Mouse (Mus musculus) hindbrain, embryonic 11.5 days (tissue): ENCODE measurements around the gene Rex1bd. TPM values are rescaled to one million over a fixed set of nuclear protein-coding genes. Genes with fewer than 3 reads are reported as not detected.

Source experiments
- ATAC-seq: fragments of 200-750 bp; cut with Nextera tagmentation; 2 replicates; pipeline ENCODE4 v1.8.0; 2017; ENCODE audit warnings: mild to moderate bottlenecking, moderate TSS enrichment, moderate library complexity; ENCODE audit not compliant: low FRiP score
- DNase-seq: peaks from one replicate; pipeline ENCODE4 v3.0.0-alpha.2; 2015; ENCODE audit warnings: low spot score
- H3K27ac ChIP-seq: fragments of 300-500 bp; sonication (generic); 2 replicates; pipeline ENCODE4 v1.5.1; 2014; ENCODE audit warnings: mild to moderate bottlenecking, low read depth, low read length
- H3K27me3 ChIP-seq: fragments of 300-500 bp; sonication (generic); 2 replicates; pipeline ENCODE4 v1.6.1; 2014; ENCODE audit warnings: mild to moderate bottlenecking, low read length, moderate library complexity, mixed read lengths; ENCODE audit not compliant: control insufficient read depth, insufficient read depth
- H3K36me3 ChIP-seq: fragments of 300-500 bp; sonication (generic); 2 replicates; pipeline ENCODE4 v1.6.1; 2014; ENCODE audit warnings: mild to moderate bottlenecking, low read length, moderate library complexity, mixed read lengths; ENCODE audit not compliant: control insufficient read depth, insufficient read depth
- H3K4me1 ChIP-seq: fragments of 300-500 bp; sonication (generic); replicated peaks from 2 replicates; pipeline ENCODE4 v1.6.1; 2014; ENCODE audit warnings: low read length, mixed read lengths; ENCODE audit not compliant: control insufficient read depth, insufficient read depth
- H3K4me2 ChIP-seq: fragments of 300-500 bp; sonication (generic); replicated peaks from 2 replicates; pipeline ENCODE4 v1.6.1; 2014; ENCODE audit warnings: mild to moderate bottlenecking, low read depth, low read length
- H3K4me3 ChIP-seq: fragments of 300-500 bp; sonication (generic); 2 replicates; pipeline ENCODE4 v1.5.1; 2014; ENCODE audit warnings: low read depth, low read length
- H3K9ac ChIP-seq: fragments of 300-500 bp; sonication (generic); 2 replicates; pipeline ENCODE4 v1.6.1; 2014; ENCODE audit warnings: low read depth, low read length
- H3K9me3 ChIP-seq: fragments of 300-500 bp; sonication (generic); 2 replicates; pipeline ENCODE4 v1.6.1; 2016; ENCODE audit warnings: low read length; ENCODE audit not compliant: control insufficient read depth
- WGBS: fragments of 180-500 bp; shearing (Covaris S2); extraction: QIAGEN DNeasy Blood & Tissue Kit; methylation state at CpG from one replicate; pipeline ENCODE4 v1.1.7; 2014; 5-methylcytosine and 5-hydroxymethylcytosine counted together
- polyA plus RNA-seq: library from polyadenylated mRNA; unstranded; fragments of >200 nt; fragmentation: Nextera tagmentation; extraction: Ambion mirVana; gene quantifications from 2 replicates; pipeline ENCODE4 v1.2.1, GENCODE M21; 2014

The Rex1bd gene
- polyA plus RNA-seq, 1 experiment from 2014 or later = 136 TPM

- H3K4me2 ChIP-seq = no peak overlapping the region
- no peaks in the 10 kb centered on the region for H3K27me3 ChIP-seq
- no peaks in the 10 kb centered on the region for H3K9me3 ChIP-seq
- WGBS = 92% methylated on average over 5 of the region's 5 CpGs
- H3K27ac ChIP-seq = no peak overlapping the region
- H3K9ac ChIP-seq = no peak overlapping the region
- ATAC-seq = no peak
- DNase-seq = no peak
- H3K4me3 ChIP-seq = no peak overlapping the region
- no peaks in the 10 kb centered on the region for H3K4me1 ChIP-seq
- no peaks in the 10 kb centered on the region for H3K36me3 ChIP-seq
Observed at GRCm38 (mm10) chr8:70460199-70460598, 46.4 kb downstream of the Rex1bd start.

GRCm38 (mm10) chr8:70459636-70460035 lies 46.9 kb downstream of the Rex1bd start:
- WGBS = 95% methylated on average over 2 of the region's 2 CpGs

GRCm38 (mm10) chr8:70458462-70458861 lies 48.1 kb downstream of the Rex1bd start:
- ATAC-seq (no peak), DNase-seq (no peak)
- Histone ChIP-seq H3K4me1 (no peaks in the 10 kb centered on the region), H3K9me3 (no peaks in the 10 kb centered on the region), H3K36me3 (no peaks in the 10 kb centered on the region), H3K9ac (no peak overlapping the region), H3K4me3 (no peak overlapping the region), H3K27me3 (no peaks in the 10 kb centered on the region), H3K27ac (no peak overlapping the region), H3K4me2 (no peak overlapping the region)
- WGBS = 88% methylated on average over 3 of the region's 3 CpGs

More at GRCm38 (mm10) chr8:70459636-70460035, 46.9 kb downstream of the Rex1bd start:
- H3K9me3 ChIP-seq = no peaks in the 10 kb centered on the region
- no peak overlapping the region for H3K9ac ChIP-seq
- H3K27ac ChIP-seq = no peak overlapping the region
- H3K4me3 ChIP-seq = no peak overlapping the region
- no peaks in the 10 kb centered on the region for H3K4me1 ChIP-seq
- H3K36me3 ChIP-seq = no peaks in the 10 kb centered on the region
- ATAC-seq (no peak), DNase-seq (no peak)
- no peaks in the 10 kb centered on the region for H3K27me3 ChIP-seq
- no peak overlapping the region for H3K4me2 ChIP-seq

- ATAC-seq = no peak
- H3K4me1 ChIP-seq = no peaks in the 10 kb centered on the region
- H3K27ac ChIP-seq = no peak overlapping the region
- no peaks in the 10 kb centered on the region for H3K27me3 ChIP-seq
- no peak overlapping the region for H3K4me2 ChIP-seq
- H3K4me3 ChIP-seq = no peak overlapping the region
- no peak overlapping the region for H3K9ac ChIP-seq
- H3K9me3 ChIP-seq = no peaks in the 10 kb centered on the region
- DNase-seq = no peak
- WGBS = 91% methylated on average over 6 of the region's 6 CpGs
- H3K36me3 ChIP-seq = no peaks in the 10 kb centered on the region
Observed at GRCm38 (mm10) chr8:70457882-70458281, 48.7 kb downstream of the Rex1bd start.

GRCm38 (mm10) chr8:70456996-70457395 lies 49.6 kb downstream of the Rex1bd start:
- peaks cover 3% of the 10 kb centered on the region; the same call in 1 of the 2 replicates for H3K27me3 ChIP-seq
- no peaks in the 10 kb centered on the region for H3K4me1 ChIP-seq
- H3K4me3 ChIP-seq = no peak overlapping the region
- 96% methylated on average over 1 of the region's 1 CpGs for WGBS
- H3K4me2 ChIP-seq = no peak overlapping the region
- DNase-seq (no peak), ATAC-seq (no peak)
- H3K36me3 ChIP-seq = no peaks in the 10 kb centered on the region
- no peaks in the 10 kb centered on the region for H3K9me3 ChIP-seq
- H3K9ac ChIP-seq = no peak overlapping the region
- H3K27ac ChIP-seq = no peak overlapping the region

Other genes starting within 250 kb of the Rex1bd start
- 50.4 and 51.6 TPM in 2 replicates for gene Homer3, start 223.9 kb downstream of the Rex1bd start, polyA plus RNA-seq
- gene Ddx49, start 204.3 kb downstream of the Rex1bd start, polyA plus RNA-seq = 43.3 and 50.1 TPM in 2 replicates
- 268 and 278 TPM in 2 replicates for gene Cope, start 204.2 kb downstream of the Rex1bd start, polyA plus RNA-seq
- gene Cers1, start 191.0 kb downstream of the Rex1bd start, polyA plus RNA-seq = 5.7 and 6.2 TPM in 2 replicates
- 1.3 TPM in 2 replicates for gene Gdf1, start 176.9 kb downstream of the Rex1bd start, polyA plus RNA-seq
- 21.4 TPM in 2 replicates for gene Upf1, start 153.5 kb downstream of the Rex1bd start, polyA plus RNA-seq
- 0.08 and 0.11 TPM in 2 replicates for gene Comp, start 133.2 kb downstream of the Rex1bd start, polyA plus RNA-seq
- gene Crtc1, start 67.2 kb downstream of the Rex1bd start, polyA plus RNA-seq = 13.6 and 14.2 TPM in 2 replicates
- gene Klhl26, start 29.8 kb downstream of the Rex1bd start, polyA plus RNA-seq = 11.1 and 12.8 TPM in 2 replicates
- gene Tmem59l, start 19.4 kb downstream of the Rex1bd start, polyA plus RNA-seq = 15.6 and 19.6 TPM in 2 replicates
- 2.4 and 6.6 TPM in 2 replicates for gene Crlf1, start 13.6 kb downstream of the Rex1bd start, polyA plus RNA-seq
- 814 and 839 TPM in 2 replicates for gene Uba52, start 4.0 kb upstream of the Rex1bd start, polyA plus RNA-seq
- gene Fkbp8, start 21.0 kb upstream of the Rex1bd start, polyA plus RNA-seq = 226 and 243 TPM in 2 replicates
- gene Kxd1, start 21.2 kb upstream of the Rex1bd start, polyA plus RNA-seq = 48.3 and 52.6 TPM in 2 replicates
- 15.4 and 16.5 TPM in 2 replicates for gene Ell, start 32.7 kb upstream of the Rex1bd start, polyA plus RNA-seq
- gene Isyna1, start 87.6 kb upstream of the Rex1bd start, polyA plus RNA-seq = 57.9 and 65.1 TPM in 2 replicates
- gene Ssbp4, start 102.1 kb upstream of the Rex1bd start, polyA plus RNA-seq = 126 and 129 TPM in 2 replicates
- 0.85 and 0.97 TPM in 2 replicates for gene Lrrc25, start 109.4 kb upstream of the Rex1bd start, polyA plus RNA-seq
- not detected in 2 replicates for gene Gdf15, start 125.7 kb upstream of the Rex1bd start, polyA plus RNA-seq
- gene Pgpep1, start 153.6 kb upstream of the Rex1bd start, polyA plus RNA-seq = 170 TPM in 2 replicates
- gene Lsm4, start 166.5 kb upstream of the Rex1bd start, polyA plus RNA-seq = 282 and 299 TPM in 2 replicates
- 126 and 137 TPM in 2 replicates for gene Jund, start 192.2 kb upstream of the Rex1bd start, polyA plus RNA-seq
- 0.03 and 0.14 TPM in 2 replicates for gene Iqcn, start 196.7 kb upstream of the Rex1bd start, polyA plus RNA-seq
- not detected in 2 replicates for gene Gm3336, start 211.8 kb upstream of the Rex1bd start, polyA plus RNA-seq
- 0.09 TPM in 1 of 2 replicates, not detected in the other for gene Pde4c, start 217.0 kb upstream of the Rex1bd start, polyA plus RNA-seq
- gene Rab3a, start 247.9 kb upstream of the Rex1bd start, polyA plus RNA-seq = 91.5 and 94.3 TPM in 2 replicates